Mouse (Mus musculus) lung, embryonic 15.5 days (tissue): ENCODE results near the gene Zfp217. TPM values are rescaled to one million over a fixed set of nuclear protein-coding genes. Genes with fewer than 3 reads are reported as not detected.

Source experiments
- ATAC-seq: fragments of 200-750 bp; cut with Nextera tagmentation; 2 replicates; pipeline ENCODE4 v1.8.0; 2017; ENCODE audit warnings: moderate number of reproducible peaks, borderline replicate concordance; ENCODE audit not compliant: low FRiP score, low TSS enrichment; ENCODE audit errors: extremely low read depth
- H3K27ac ChIP-seq: fragments of 300-500 bp; sonication (generic); 2 replicates; pipeline ENCODE4 v1.5.1; 2015; ENCODE audit warnings: moderate library complexity, mild to moderate bottlenecking, inconsistent platforms
- H3K27me3 ChIP-seq: fragments of 300-500 bp; sonication (generic); 2 replicates; pipeline ENCODE4 v1.6.1; 2015; ENCODE audit warnings: inconsistent platforms
- H3K36me3 ChIP-seq: fragments of 300-500 bp; sonication (generic); 2 replicates; pipeline ENCODE4 v1.6.1; 2015; ENCODE audit warnings: inconsistent platforms
- H3K4me1 ChIP-seq: fragments of 300-500 bp; sonication (generic); 2 replicates; pipeline ENCODE4 v1.6.1; 2015; ENCODE audit warnings: inconsistent platforms
- H3K4me2 ChIP-seq: fragments of 300-500 bp; sonication (generic); 2 replicates; pipeline ENCODE4 v1.6.1; 2015; ENCODE audit warnings: inconsistent platforms, mild to moderate bottlenecking, moderate library complexity
- H3K4me3 ChIP-seq: fragments of 300-500 bp; sonication (generic); 2 replicates; pipeline ENCODE4 v1.5.1; 2015; ENCODE audit warnings: mild to moderate bottlenecking, inconsistent platforms
- H3K9ac ChIP-seq: fragments of 300-500 bp; sonication (generic); 2 replicates; pipeline ENCODE4 v1.6.1; 2015; ENCODE audit warnings: inconsistent platforms
- H3K9me3 ChIP-seq: fragments of 300-500 bp; sonication (generic); 2 replicates; pipeline ENCODE4 v1.6.1; 2016; ENCODE audit warnings: inconsistent platforms
- WGBS: fragments of 180-500 bp; shearing (Covaris S2); methylation state at CpG from one replicate; pipeline ENCODE4 v1.1.7; 2015; 5-methylcytosine and 5-hydroxymethylcytosine counted together
- polyA plus RNA-seq: library from polyadenylated mRNA; unstranded; fragments of >200 nt; fragmentation: Nextera tagmentation; extraction: Ambion mirVana; gene quantifications from 2 replicates; pipeline ENCODE4 v1.2.1, GENCODE M21; 2015

Gene Zfp217
- polyA plus RNA-seq, 1 experiment from 2014 or later, result 5.1 TPM

DNA sequence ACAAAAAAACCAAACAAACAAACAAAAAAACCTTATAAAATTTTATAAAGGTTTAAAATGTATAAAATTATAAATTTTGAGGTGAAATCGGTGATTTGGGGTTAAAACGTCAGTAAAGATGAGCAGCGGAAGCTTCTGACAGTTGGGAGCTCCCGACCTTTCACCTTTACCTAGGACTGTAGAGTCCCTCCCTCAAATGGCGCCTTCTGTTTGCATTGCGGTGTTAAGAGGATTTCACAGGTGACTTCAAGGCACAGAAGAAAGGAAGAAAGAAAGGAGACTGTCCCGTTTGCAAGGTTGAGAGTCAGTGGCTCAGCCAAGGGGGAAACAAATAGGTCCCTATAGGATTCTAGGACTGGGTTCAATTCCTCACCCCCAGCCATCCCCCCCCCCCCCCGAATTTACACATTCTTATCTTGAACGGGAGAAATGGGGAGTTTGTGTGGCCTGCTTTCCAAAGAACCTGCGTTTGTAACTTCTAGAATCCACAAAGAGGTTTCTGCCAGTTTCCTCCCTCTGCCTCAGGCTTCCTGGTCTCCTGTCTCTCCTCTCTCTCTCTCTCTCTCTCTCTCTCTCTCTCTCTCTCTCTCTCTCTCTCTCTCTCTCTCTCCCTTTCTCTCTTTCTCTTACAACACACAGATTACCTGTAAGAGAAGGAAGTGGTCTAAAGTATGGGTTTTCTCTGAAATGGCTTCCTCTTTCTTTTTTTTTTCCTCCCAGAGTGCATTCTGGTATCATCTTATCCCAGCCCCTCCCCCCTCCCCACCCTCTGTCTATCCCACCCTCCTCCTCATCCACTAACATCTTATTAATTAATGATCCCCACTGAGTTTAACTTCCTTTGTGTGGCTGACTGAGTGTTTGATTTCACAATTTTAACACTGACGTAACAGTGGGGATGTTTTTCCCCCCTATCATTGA lies 9.6 kb upstream of the Zfp217 start:
- Histone ChIP-seq H3K9ac (no peak overlapping the region), H3K36me3 (no peaks in the 10 kb centered on the region)

DNA sequence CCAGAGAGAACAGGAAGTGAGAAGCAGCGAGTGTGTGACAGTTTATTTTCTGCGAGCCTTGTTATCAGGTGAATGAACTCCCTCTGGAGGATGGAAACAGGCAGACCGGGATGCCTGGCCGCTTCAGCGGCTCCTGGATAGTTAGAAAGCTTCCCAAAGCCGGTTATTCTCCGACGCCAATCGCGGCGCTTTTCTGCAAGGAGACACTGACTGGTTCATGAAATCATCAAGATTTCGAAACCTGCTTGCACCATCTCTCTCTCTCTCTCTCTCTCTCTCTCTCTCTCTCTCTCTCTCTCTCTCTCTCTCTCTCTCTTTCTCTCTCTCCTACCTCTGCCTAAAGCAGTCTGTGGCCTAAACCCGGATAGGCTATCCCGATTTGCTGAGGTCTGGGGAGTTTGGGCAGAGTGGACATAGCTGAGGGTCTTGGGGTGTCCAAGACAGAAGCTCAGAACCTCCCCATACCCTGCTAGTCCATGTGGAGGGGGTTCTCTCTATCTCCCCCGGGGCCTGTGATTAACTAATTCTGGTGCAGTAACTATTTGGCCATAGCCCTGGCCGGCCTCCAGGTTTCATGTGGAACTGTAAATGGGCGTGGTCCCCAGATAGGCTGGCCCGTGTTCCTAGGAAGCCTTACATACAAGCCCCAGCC lies 7.3 kb upstream of the Zfp217 start:
- Histone ChIP-seq H3K9me3 (no peaks in the 10 kb centered on the region), H3K36me3 (no peaks in the 10 kb centered on the region), H3K4me1 (peaks cover 63% of the 10 kb centered on the region), H3K27ac (peak overlapping the region; percentile 90), H3K27me3 (no peaks in the 10 kb centered on the region), H3K9ac (peak overlapping the region; percentile 23), H3K4me3 (peak overlapping the region; percentile 33), H3K4me2 (peak overlapping the region; percentile 72)
- WGBS, result 3% methylated on average over 18 of the region's 18 CpGs
- ATAC-seq, result peak; percentile 60; the same call in 1 of the 2 replicates

More for the DNA sequence above, 9.6 kb upstream of the Zfp217 start:
- no peak overlapping the region for H3K4me2 ChIP-seq
- 36% methylated on average over 11 of the region's 11 CpGs for WGBS
- H3K27me3 ChIP-seq, result no peaks in the 10 kb centered on the region
- H3K4me3 ChIP-seq, result no peak overlapping the region
- H3K27ac ChIP-seq, result 0 out of 2 replicates have a peak overlapping the region, but pooled peaks have one; percentile 32
- no peak for ATAC-seq
- H3K9me3 ChIP-seq, result no peaks in the 10 kb centered on the region
- peaks cover 54% of the 10 kb centered on the region for H3K4me1 ChIP-seq

DNA sequence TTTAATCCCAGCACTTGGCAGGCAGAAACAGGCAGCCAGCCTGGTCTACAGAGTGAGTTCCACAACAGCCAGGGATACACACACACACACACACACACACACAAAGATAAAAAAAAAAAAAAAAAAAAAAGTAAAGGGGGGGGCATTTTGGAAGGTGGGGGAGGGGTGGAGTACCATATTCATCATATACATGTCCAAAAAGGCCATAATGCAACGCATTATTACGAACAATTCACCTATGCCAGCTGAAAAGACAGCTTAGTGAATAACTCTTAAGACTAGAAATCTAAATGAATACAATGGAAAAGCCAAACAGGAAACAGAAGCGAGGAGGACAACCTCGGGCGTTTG lies 6.8 kb upstream of the Zfp217 start:
- Histone ChIP-seq H3K4me1 (peaks cover 58% of the 10 kb centered on the region), H3K9me3 (no peaks in the 10 kb centered on the region), H3K36me3 (no peaks in the 10 kb centered on the region), H3K4me2 (peak overlapping the region; percentile 72), H3K27me3 (no peaks in the 10 kb centered on the region), H3K27ac (peak overlapping the region; percentile 90), H3K4me3 (peak overlapping the region; percentile 33), H3K9ac (peak overlapping the region; percentile 23; the same call in 1 of the 2 replicates)
- 6% methylated on average over 5 of the region's 5 CpGs for WGBS
- ATAC-seq, result no peak

DNA sequence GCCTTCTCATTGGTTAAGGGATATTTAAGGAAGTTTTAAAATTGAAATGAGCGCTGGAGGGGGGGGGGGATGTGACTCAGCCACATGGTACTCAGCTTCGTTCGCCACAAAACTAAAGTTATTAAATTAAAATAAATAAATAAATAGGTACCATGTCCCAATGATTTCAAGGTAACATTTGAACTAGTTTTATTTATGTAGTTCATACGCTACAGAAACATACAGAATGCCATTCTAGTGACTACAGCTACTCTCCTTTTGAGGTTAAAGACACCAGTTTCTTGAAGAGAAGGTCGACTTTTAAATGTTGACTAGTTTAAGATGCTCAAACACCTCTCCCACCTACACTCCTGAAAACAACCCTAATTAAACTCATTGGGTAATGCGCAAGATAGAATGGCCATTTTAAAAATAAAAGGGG lies 6.4 kb upstream of the Zfp217 start:
- no peak for ATAC-seq
- peak overlapping the region; percentile 90 for H3K27ac ChIP-seq
- no peaks in the 10 kb centered on the region for H3K27me3 ChIP-seq
- peak overlapping the region; percentile 40 for H3K4me3 ChIP-seq
- peak overlapping the region; percentile 72 for H3K4me2 ChIP-seq
- H3K36me3 ChIP-seq, result no peaks in the 10 kb centered on the region
- 19% methylated on average over 6 of the region's 6 CpGs for WGBS
- H3K9me3 ChIP-seq, result no peaks in the 10 kb centered on the region
- H3K9ac ChIP-seq, result no peak overlapping the region
- peaks cover 58% of the 10 kb centered on the region for H3K4me1 ChIP-seq

DNA sequence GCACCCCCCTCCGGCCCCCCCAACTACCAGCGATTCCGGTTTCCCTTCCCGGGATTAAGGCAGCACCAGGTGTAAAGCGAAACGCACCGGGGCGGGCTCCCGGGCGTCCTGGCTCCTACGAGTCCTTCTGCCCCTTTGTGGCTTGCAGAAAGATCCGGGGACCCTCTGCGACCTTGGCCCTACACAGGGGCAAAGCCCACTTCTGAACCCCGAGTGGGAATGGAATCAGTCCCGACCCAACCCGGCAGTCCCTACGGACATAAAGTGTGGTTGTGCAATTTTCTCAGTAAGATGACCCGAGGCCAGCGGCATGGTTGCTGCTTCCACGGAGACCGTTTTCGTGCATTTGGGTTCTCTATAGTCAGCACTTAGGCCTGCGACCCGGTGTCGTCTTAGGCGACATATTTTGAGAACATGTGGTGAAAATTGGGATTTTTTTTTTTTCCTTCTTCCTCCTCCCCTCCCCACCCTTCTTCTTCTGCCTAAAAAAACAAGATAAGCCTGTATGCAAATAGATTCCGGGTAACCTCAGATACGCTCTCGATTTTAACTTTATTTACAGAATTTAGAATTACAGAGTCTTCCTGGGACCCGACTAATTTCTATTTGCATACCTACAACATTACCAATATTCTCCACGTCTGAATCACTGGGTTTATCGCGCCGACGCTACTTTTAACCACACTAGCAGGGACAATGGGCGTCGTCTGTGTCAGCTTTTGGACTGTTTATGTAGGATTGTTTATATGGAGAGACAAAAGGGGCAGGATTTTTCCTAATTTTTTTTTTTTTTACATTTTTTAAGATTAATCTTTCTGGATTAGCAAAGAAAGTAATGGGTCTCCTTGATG lies 5.7 kb upstream of the Zfp217 start:
- Histone ChIP-seq H3K9ac (peak overlapping the region; percentile 39; the same call in 1 of the 2 replicates), H3K27me3 (no peaks in the 10 kb centered on the region), H3K27ac (peak overlapping the region; percentile 90), H3K36me3 (no peaks in the 10 kb centered on the region), H3K4me2 (peak overlapping the region; percentile 72), H3K4me1 (peaks cover 60% of the 10 kb centered on the region), H3K9me3 (no peaks in the 10 kb centered on the region), H3K4me3 (peak overlapping the region; percentile 40)
- 1% methylated on average over 37 of the region's 37 CpGs for WGBS
- no peak for ATAC-seq

DNA sequence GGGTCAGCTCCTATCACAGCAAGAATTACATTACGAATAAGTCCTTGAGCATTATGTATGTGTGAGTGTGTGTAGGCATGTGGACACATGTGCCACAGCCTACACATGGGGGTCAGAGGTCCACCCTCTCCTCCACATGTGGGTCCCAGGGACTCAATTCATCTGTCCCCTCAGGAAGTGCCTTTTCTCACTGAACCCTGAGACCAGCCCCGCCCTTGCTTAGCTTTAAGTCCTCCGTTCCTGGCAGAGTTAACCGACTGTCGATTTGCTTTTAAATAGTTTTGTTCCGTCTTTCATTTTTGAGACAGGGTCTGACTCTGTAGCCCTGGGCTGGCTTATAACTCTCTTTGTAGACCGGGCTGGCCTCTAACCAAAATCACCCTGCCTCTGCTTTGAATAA lies 5.0 kb upstream of the Zfp217 start:
- Histone ChIP-seq H3K4me1 (peaks cover 58% of the 10 kb centered on the region), H3K4me3 (peak overlapping the region; percentile 40; the same call in 1 of the 2 replicates), H3K27me3 (no peaks in the 10 kb centered on the region), H3K4me2 (peak overlapping the region; percentile 72), H3K9ac (no peak overlapping the region), H3K27ac (peak overlapping the region; percentile 90), H3K9me3 (no peaks in the 10 kb centered on the region), H3K36me3 (no peaks in the 10 kb centered on the region)
- no peak for ATAC-seq
- WGBS, result 19% methylated on average over 7 of the region's 7 CpGs

DNA sequence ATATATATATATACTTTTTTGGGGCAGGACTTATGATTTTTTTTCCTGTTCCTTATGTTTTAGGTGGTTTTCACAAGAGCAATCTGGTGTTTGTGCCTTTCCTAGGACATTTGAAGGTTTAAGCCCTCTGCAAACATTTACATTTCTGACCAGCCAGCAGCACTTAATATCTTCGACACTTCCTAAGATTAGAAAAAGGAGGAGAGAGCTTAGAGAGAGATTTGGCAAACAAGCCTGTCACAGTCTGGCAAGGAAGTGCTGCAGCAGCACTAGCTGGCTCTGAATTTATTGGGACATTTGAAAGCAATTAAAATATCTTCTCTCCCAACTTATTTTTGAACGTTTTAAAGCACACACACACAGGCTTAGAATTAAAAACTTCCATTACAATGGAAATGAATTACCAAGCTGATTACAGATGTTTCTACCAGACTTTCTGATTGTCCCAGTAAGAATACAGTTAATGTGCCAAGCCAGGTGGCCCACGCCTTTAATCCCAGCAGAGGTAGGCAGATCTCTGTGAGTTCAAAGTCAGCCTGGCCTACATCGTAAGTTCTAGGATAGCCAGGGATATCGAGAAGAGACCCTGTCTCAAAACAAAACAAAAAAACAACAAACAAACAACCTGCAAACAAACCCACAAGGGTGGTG lies 4.3 kb upstream of the Zfp217 start:
- ATAC-seq, result no peak
- Histone ChIP-seq H3K36me3 (no peaks in the 10 kb centered on the region), H3K4me3 (no peak overlapping the region), H3K27me3 (no peaks in the 10 kb centered on the region), H3K4me2 (no peak overlapping the region), H3K4me1 (peaks cover 58% of the 10 kb centered on the region), H3K9me3 (no peaks in the 10 kb centered on the region), H3K9ac (no peak overlapping the region), H3K27ac (peak overlapping the region; percentile 90)
- WGBS, result 33% methylated on average over 5 of the region's 5 CpGs

DNA sequence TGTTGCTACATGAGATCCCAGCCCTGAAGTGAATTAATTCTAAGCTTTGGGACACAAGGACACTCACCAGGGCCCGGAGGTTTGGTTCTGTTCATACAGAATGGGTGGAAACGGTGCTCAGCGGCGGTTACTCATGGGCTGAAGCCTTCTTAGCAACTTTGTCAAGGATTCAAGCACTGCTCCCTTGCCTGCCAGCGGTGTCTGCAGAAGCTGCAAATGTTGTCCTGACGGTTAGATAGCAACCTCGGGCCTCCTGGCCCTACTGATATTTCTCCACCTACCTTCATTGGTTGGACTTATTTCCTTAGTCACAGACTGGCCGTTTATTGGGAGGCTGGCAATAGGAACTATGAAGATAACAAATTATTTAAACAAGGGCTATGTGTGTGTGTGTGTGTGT lies 3.6 kb upstream of the Zfp217 start:
- H3K36me3 ChIP-seq, result no peaks in the 10 kb centered on the region
- peaks cover 58% of the 10 kb centered on the region for H3K4me1 ChIP-seq
- no peak overlapping the region for H3K4me3 ChIP-seq
- no peak for ATAC-seq
- no peaks in the 10 kb centered on the region for H3K27me3 ChIP-seq
- no peak overlapping the region for H3K9ac ChIP-seq
- peak overlapping the region; percentile 51 for H3K27ac ChIP-seq
- 56% methylated on average over 8 of the region's 8 CpGs for WGBS
- no peak overlapping the region for H3K4me2 ChIP-seq
- H3K9me3 ChIP-seq, result no peaks in the 10 kb centered on the region

DNA sequence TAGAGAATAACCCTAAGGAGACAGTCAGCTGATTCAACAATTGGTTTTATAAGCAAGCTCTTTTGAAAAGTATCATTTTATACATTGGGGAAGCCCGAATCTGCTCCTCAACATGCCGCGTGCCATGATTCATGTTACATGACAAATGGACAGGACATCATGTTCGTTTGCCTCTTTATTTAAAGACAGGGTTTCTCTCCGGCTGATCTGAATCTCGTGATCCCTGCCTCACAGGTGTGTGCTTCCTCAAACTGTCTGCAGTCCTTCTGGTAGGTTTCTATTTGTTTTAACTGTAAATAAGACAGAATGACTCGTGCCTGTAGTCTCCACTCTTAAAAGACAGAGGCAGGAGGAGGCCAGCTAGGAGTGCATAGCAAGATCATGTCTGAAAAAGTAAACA lies 925 bp upstream of the Zfp217 start:
- Histone ChIP-seq H3K36me3 (no peaks in the 10 kb centered on the region), H3K4me1 (peaks cover 50% of the 10 kb centered on the region), H3K27me3 (no peaks in the 10 kb centered on the region), H3K9me3 (no peaks in the 10 kb centered on the region), H3K9ac (no peak overlapping the region), H3K4me3 (no peak overlapping the region), H3K4me2 (no peak overlapping the region), H3K27ac (no peak overlapping the region)
- WGBS, result 55% methylated on average over 7 of the region's 7 CpGs
- no peak for ATAC-seq

DNA sequence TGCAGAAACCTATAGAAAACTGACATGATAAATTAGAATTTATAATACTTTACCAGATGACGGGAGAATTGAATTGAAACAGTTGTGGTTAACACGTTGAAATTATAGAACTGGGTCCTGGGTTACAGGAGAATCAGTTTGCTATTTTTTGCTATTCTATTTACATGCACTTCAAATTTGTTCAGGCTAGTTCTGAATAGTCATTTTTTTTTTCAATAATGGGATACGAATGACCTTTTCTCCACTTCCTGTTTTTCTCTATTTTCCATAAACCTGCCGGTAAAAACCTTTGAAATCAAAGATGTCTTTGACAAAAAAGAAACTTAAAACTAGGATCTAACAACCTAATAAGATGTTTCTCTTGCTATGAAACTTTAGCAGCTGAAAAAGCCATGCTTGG lies 733 bp downstream of the Zfp217 start:
- Histone ChIP-seq H3K4me2 (peak overlapping the region; percentile 39), H3K9ac (peak overlapping the region; percentile 16; the same call in 1 of the 2 replicates), H3K27me3 (no peaks in the 10 kb centered on the region), H3K9me3 (no peaks in the 10 kb centered on the region), H3K27ac (peak overlapping the region; percentile 88), H3K4me3 (peak overlapping the region; percentile 13), H3K36me3 (no peaks in the 10 kb centered on the region), H3K4me1 (peaks cover 38% of the 10 kb centered on the region)
- WGBS, result 52% methylated on average over 4 of the region's 4 CpGs
- no peak for ATAC-seq

DNA sequence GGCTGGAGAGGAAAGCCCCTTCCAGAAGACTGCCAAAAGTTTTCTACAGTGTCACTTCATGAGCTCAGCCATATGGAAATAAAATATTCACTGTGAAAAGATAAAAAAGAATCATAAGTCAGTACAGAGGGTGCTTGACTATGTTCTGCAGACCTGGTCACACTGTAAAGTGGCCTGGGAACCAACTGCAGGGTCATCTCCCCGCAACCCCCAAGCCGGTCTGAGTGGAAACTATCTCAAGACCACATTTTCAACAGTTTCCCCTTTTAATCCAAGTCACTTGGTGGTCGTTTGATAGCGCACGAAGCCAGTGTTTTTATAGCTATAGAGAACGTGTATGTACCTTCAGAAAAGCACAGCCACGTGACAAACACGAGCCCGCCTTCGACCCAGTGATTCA lies 3.6 kb downstream of the Zfp217 start:
- peaks cover 35% of the 10 kb centered on the region for H3K4me1 ChIP-seq
- ATAC-seq, result no peak
- no peaks in the 10 kb centered on the region for H3K27me3 ChIP-seq
- no peak overlapping the region for H3K4me2 ChIP-seq
- H3K4me3 ChIP-seq, result no peak overlapping the region
- 65% methylated on average over 10 of the region's 10 CpGs for WGBS
- no peaks in the 10 kb centered on the region for H3K9me3 ChIP-seq
- H3K36me3 ChIP-seq, result no peaks in the 10 kb centered on the region
- 0 out of 2 replicates have a peak overlapping the region, but pooled peaks have one; percentile 29 for H3K27ac ChIP-seq
- no peak overlapping the region for H3K9ac ChIP-seq
